Mouse (Mus musculus) small intestine, adult 2 months (tissue): ENCODE measurements around the gene Nmt1.
A peak's percentile ranks its signal among the peaks of the same experiment; 100 is the strongest.

Experiments used
- CTCF ChIP-seq: fragments of 200-500 bp; IDR thresholded peaks from 2 replicates; pipeline ENCODE4 v1.5.1; 2012; ENCODE audit warnings: low read depth, mild to moderate bottlenecking, control low read depth, inconsistent platforms, low read length, moderate library complexity, mixed read lengths; ENCODE audit not compliant: insufficient replicate concordance, insufficient read length; ENCODE audit errors: extremely low read depth
- POLR2A ChIP-seq: fragments of 200-500 bp; IDR thresholded peaks from 2 replicates; pipeline ENCODE4 v1.6.1; 2012; ENCODE audit warnings: low read depth, mild to moderate bottlenecking, control low read depth, inconsistent platforms, low read length, moderate library complexity

- TF ChIP-seq CTCF (peak; percentile 3; the same call in 1 of the 2 replicates), POLR2A (no peak)
These were observed 84.0 kb downstream of the Nmt1 start for GRCm38 (mm10) chr11:103111881-103112551.
